10 mouse cellular contexts compared by ENCODE assay signal in genomic region chr8:124950865-124951264, GRCm38 (mm10). TPM values are rescaled to one million over a fixed set of nuclear protein-coding genes. Genes with fewer than 3 reads are reported as not detected.
A peak's percentile ranks its signal among the peaks of the same experiment; 100 is the strongest.
DNase-seq lines count a peak whose midpoint lies in the region; ATAC-seq and TF ChIP-seq lines count a peak whose summit lies in the region.
"Had no signal": no experiment of that assay in that cellular context is flagged by ENCODE, and none has a peak within 500 bp of the region (broad histone marks: within the 10 kb centered on the region; RNA-seq: fewer than 3 reads in every experiment).

No protein-coding gene starts in this region.

- H3K79me2 ChIP-seq in MEL (ENCODE audit: control insufficient read depth, insufficient read depth, low read length, poor library complexity), result peaks cover 28% of the 10 kb centered on the region

- H3K4me2 ChIP-seq in hindbrain, embryonic 12.5 days (replicated peaks), result peak overlapping the region; percentile 69
- H3K4me2 ChIP-seq in liver, postnatal 0 days (ENCODE audit: low read depth, low read length), result peak overlapping the region; percentile 95; the same call in 1 of the 2 replicates

- H3K27ac ChIP-seq in heart, embryonic 10.5 days, result no peak overlapping the region
- H3K27ac ChIP-seq in MEL (ENCODE audit: control insufficient read depth, low read depth, low read length), result peak overlapping the region; percentile 88; the same call in 1 of the 2 replicates
- H3K27ac ChIP-seq in hindbrain, embryonic 12.5 days, result peak overlapping the region; percentile 98; the same call in 1 of the 2 replicates
- H3K27ac ChIP-seq in liver, postnatal 0 days (ENCODE audit: low read depth), result no peak overlapping the region

- DNase-seq in heart, embryonic 10.5 days (ENCODE audit: low spot score), result no peak
- no peak for DNase-seq in heart, adult 11 months
- no peak for DNase-seq in MEL (ENCODE audit: low read depth, low spot score)
- no peak for DNase-seq in liver, postnatal 0 days
- DNase-seq in spleen, postnatal 4 days (ENCODE audit: low spot score in 2 of 2), result no peak
- no peak for DNase-seq in thymus, adult 18-20 months
- no peak for DNase-seq in cerebellum, postnatal 14 days
- DNase-seq: cerebellum, adult 11 months; thymus, postnatal 36 days had no signal

- peak overlapping the region; percentile 82 for H3K9ac ChIP-seq in MEL (ENCODE audit: control insufficient read depth, low read depth, low read length, poor library complexity, severe bottlenecking)
- H3K9ac ChIP-seq in hindbrain, embryonic 12.5 days, result peak overlapping the region; percentile 97; the same call in 1 of the 2 replicates
- no peak overlapping the region for H3K9ac ChIP-seq in liver, postnatal 0 days (replicated peaks)

- H3K9me3 ChIP-seq in heart, embryonic 10.5 days, result no peaks in the 10 kb centered on the region
- no peaks in the 10 kb centered on the region for H3K9me3 ChIP-seq in MEL (replicated peaks; ENCODE audit: insufficient read depth, low read length)
- H3K9me3 ChIP-seq in hindbrain, embryonic 12.5 days (replicated peaks), result no peaks in the 10 kb centered on the region
- H3K9me3 ChIP-seq in liver, postnatal 0 days (ENCODE audit: low read length), result no peaks in the 10 kb centered on the region

- no peak for TF ChIP-seq POLR2A in MEL (IDR thresholded peaks at IDR 0.05; ENCODE audit: control insufficient read depth in 1 of 2, insufficient read depth in 1 of 2, low read depth in 1 of 2, low read length in 2 of 2, poor library complexity in 1 of 2)

- TF ChIP-seq EP300 in MEL (IDR thresholded peaks at IDR 0.05; ENCODE audit: low read depth in 1 of 2, low read length in 2 of 2), result peak; percentile 29 to 45; a peak in 1 of 4 replicates
- no peak for TF ChIP-seq EP300 in liver, postnatal 0 days (IDR thresholded peaks at IDR 0.05; ENCODE audit: low read depth)

- H3K36me3 ChIP-seq in heart, embryonic 10.5 days, result no peaks in the 10 kb centered on the region
- H3K36me3 ChIP-seq in MEL (ENCODE audit: control insufficient read depth in 1 of 2, insufficient read depth in 2 of 2, low read length in 2 of 2), result peaks cover 0 to 14% of the 10 kb centered on the region in 2 experiments; a peak in 2 of 4 replicates
- no peaks in the 10 kb centered on the region for H3K36me3 ChIP-seq in hindbrain, embryonic 12.5 days
- H3K36me3 ChIP-seq in liver, postnatal 0 days (replicated peaks; ENCODE audit: insufficient read depth, low read length), result no peaks in the 10 kb centered on the region

- H3K4me3 ChIP-seq in heart, embryonic 10.5 days, result peak overlapping the region; percentile 96
- H3K4me3 ChIP-seq in MEL (ENCODE audit: control insufficient read depth in 1 of 2, insufficient read depth in 1 of 2, low read depth in 2 of 2, low read length in 2 of 2), result peak overlapping the region; percentile 90 to 100
- H3K4me3 ChIP-seq in hindbrain, embryonic 12.5 days, result peak overlapping the region; percentile 86
- no peak overlapping the region for H3K4me3 ChIP-seq in liver, postnatal 0 days (ENCODE audit: low read depth, low read length)

- no peak for TF ChIP-seq CTCF in MEL (IDR thresholded peaks at IDR 0.05 in 2 of 3, conservative IDR thresholded peaks at IDR 0.05 in 1 of 3; ENCODE audit: control insufficient read depth in 1 of 3, insufficient read depth in 1 of 3, low read depth in 2 of 3, low read length in 3 of 3, poor library complexity in 1 of 3, severe bottlenecking in 1 of 3)
- TF ChIP-seq CTCF in liver, postnatal 0 days (IDR thresholded peaks at IDR 0.05; ENCODE audit: low read depth), result no peak

- WGBS in heart, embryonic 10.5 days, result 74% methylated on average over 2 of the region's 2 CpGs
- 69% methylated on average over 2 of the region's 2 CpGs for WGBS in hindbrain, embryonic 12.5 days
- 45% methylated on average over 2 of the region's 2 CpGs for WGBS in liver, postnatal 0 days (ENCODE audit: insufficient replicate concordance)

- no peaks in the 10 kb centered on the region for H3K27me3 ChIP-seq in heart, embryonic 10.5 days (ENCODE audit: insufficient read depth, poor library complexity, severe bottlenecking)
- H3K27me3 ChIP-seq in MEL (ENCODE audit: control insufficient read depth in 1 of 2, insufficient read depth in 2 of 2, low read length in 2 of 2), result no peaks in the 10 kb centered on the region
- H3K27me3 ChIP-seq in hindbrain, embryonic 12.5 days, result no peaks in the 10 kb centered on the region
- H3K27me3 ChIP-seq in liver, postnatal 0 days (ENCODE audit: insufficient read depth, low read length), result no peaks in the 10 kb centered on the region

- no peak for TF ChIP-seq RAD21 in MEL (IDR thresholded peaks at IDR 0.05; ENCODE audit: low read depth, low read length)

- no peak for ATAC-seq in hindbrain, embryonic 12.5 days (ENCODE audit: low FRiP score)
- no peak for ATAC-seq in liver, postnatal 0 days

- H3K4me1 ChIP-seq in heart, embryonic 10.5 days, result peaks cover 27% of the 10 kb centered on the region
- peaks cover 4 to 21% of the 10 kb centered on the region in 2 experiments for H3K4me1 ChIP-seq in MEL (ENCODE audit: control insufficient read depth in 1 of 2, insufficient read depth in 2 of 2, low read length in 2 of 2)
- H3K4me1 ChIP-seq in hindbrain, embryonic 12.5 days, result peaks cover 30% of the 10 kb centered on the region
- H3K4me1 ChIP-seq in liver, postnatal 0 days (ENCODE audit: insufficient read depth), result peaks cover 28% of the 10 kb centered on the region

TF ChIP-seq in MEL, 35 proteins besides CTCF, POLR2A, EP300 and RAD21 (continues in another document):
- TF ChIP-seq GABPA (IDR thresholded peaks at IDR 0.05; ENCODE audit: low read depth, low read length) (no peak), SIN3A (IDR thresholded peaks at IDR 0.05; ENCODE audit: low read length) (peak; percentile 63; the same call in 1 of the 2 replicates), SMC3 (IDR thresholded peaks at IDR 0.05; ENCODE audit: low read depth, low read length) (no peak), RCOR1 (IDR thresholded peaks at IDR 0.05; ENCODE audit: low read depth, low read length) (no peak), ZMIZ1 (IDR thresholded peaks at IDR 0.05; ENCODE audit: low read depth, low read length) (no peak), NRF1 (IDR thresholded peaks at IDR 0.05; ENCODE audit: insufficient read depth, low read depth, low read length, poor library complexity, severe bottlenecking) (no peak), CHD2 (IDR thresholded peaks at IDR 0.05; ENCODE audit: low read length) (no peak), JUND (IDR thresholded peaks at IDR 0.05; ENCODE audit: low read depth, low read length) (no peak), GATA1 (IDR thresholded peaks at IDR 0.05; ENCODE audit: low read depth, low read length) (no peak), MAX (IDR thresholded peaks at IDR 0.05; ENCODE audit: low read length) (no peak), POLR2AphosphoS2 (IDR thresholded peaks at IDR 0.05; ENCODE audit: low read length) (no peak), NELFE (IDR thresholded peaks at IDR 0.05; ENCODE audit: low read depth, low read length) (no peak), ELF1 (IDR thresholded peaks at IDR 0.05; ENCODE audit: low read depth, low read length) (peak; percentile 37; the same call in 1 of the 2 replicates), BHLHE40 (IDR thresholded peaks at IDR 0.05; ENCODE audit: borderline replicate concordance, low read depth, low read length) (no peak), MYB (IDR thresholded peaks at IDR 0.05; ENCODE audit: low read depth, low read length) (no peak), USF2 (IDR thresholded peaks at IDR 0.05; ENCODE audit: borderline replicate concordance in 1 of 2, insufficient read depth in 1 of 2, low read depth in 1 of 2, low read length in 2 of 2) (no peak), MXI1 (IDR thresholded peaks at IDR 0.05; ENCODE audit: low read depth, low read length) (no peak), MAZ (IDR thresholded peaks at IDR 0.05; ENCODE audit: low read depth, low read length) (peak; percentile 51; the same call in 1 of the 2 replicates), HCFC1 (IDR thresholded peaks at IDR 0.05; ENCODE audit: low read depth, low read length) (0 out of 2 replicates have a peak, but pooled peaks have one; percentile 35), ZNF384 (IDR thresholded peaks at IDR 0.05; ENCODE audit: low read depth, low read length) (peak; percentile 96), POLR2AphosphoS5 (IDR thresholded peaks at IDR 0.05; ENCODE audit: borderline replicate concordance, low read depth, low read length) (no peak), TAL1 (IDR thresholded peaks at IDR 0.05; ENCODE audit: low read length) (no peak), ZC3H11A (IDR thresholded peaks at IDR 0.05; ENCODE audit: low read depth, low read length) (0 out of 2 replicates have a peak, but pooled peaks have one; percentile 10), E2F4 (IDR thresholded peaks at IDR 0.05; ENCODE audit: borderline replicate concordance, low read depth, low read length) (no peak), TBP (IDR thresholded peaks at IDR 0.05; ENCODE audit: low read depth, low read length) (no peak)

RNA-seq across cellular contexts. Expression of gene Egln1, which starts 1.7 kb away (rescaled TPM):
- 13.2 and 17.0 TPM in 2 replicates for polyA plus RNA-seq in heart, embryonic 10.5 days (2016; fragmentation: Nextera tagmentation; extraction: Ambion mirVana)
- total RNA-seq in MEL (2012; rRNA removed), result 42.9 and 47.1 TPM in 2 replicates
- 10 to 100 TPM in 1 of 2 experiments, not detected in 1; 55.0 TPM for polyA plus RNA-seq in MEL (2012; ENCODE audit: insufficient read depth in 1 of 2, insufficient read length in 2 of 2, low read depth in 1 of 2, low replicate concordance in 2 of 2, missing spikeins in 1 of 2)
- 17.3 and 17.5 TPM in 2 replicates for polyA plus RNA-seq in hindbrain, embryonic 12.5 days (2016; fragmentation: Nextera tagmentation; extraction: Ambion mirVana)
- 3.2 and 3.3 TPM in 2 replicates for polyA plus RNA-seq in liver, postnatal 0 days (2015; fragmentation: Nextera tagmentation; extraction: Ambion mirVana)

RNA-seq across cellular contexts. Expression of gene Sprtn, which starts 53.2 kb away (rescaled TPM):
- 9.5 and 9.7 TPM in 2 replicates for polyA plus RNA-seq in heart, embryonic 10.5 days (2016; fragmentation: Nextera tagmentation; extraction: Ambion mirVana)
- total RNA-seq in MEL (2012; rRNA removed), result 23.2 and 27.2 TPM in 2 replicates
- 10 to 100 TPM in 1 of 2 experiments, not detected in 1; 31.8 TPM for polyA plus RNA-seq in MEL (2012; ENCODE audit: insufficient read depth in 1 of 2, insufficient read length in 2 of 2, low read depth in 1 of 2, low replicate concordance in 2 of 2, missing spikeins in 1 of 2)
- 15.2 and 17.0 TPM in 2 replicates for polyA plus RNA-seq in hindbrain, embryonic 12.5 days (2016; fragmentation: Nextera tagmentation; extraction: Ambion mirVana)
- 3.7 and 4.0 TPM in 2 replicates for polyA plus RNA-seq in liver, postnatal 0 days (2015; fragmentation: Nextera tagmentation; extraction: Ambion mirVana)

RNA-seq across cellular contexts. Expression of gene Exoc8, which starts 53.4 kb away (rescaled TPM):
- 7.8 and 8.0 TPM in 2 replicates for polyA plus RNA-seq in heart, embryonic 10.5 days (2016; fragmentation: Nextera tagmentation; extraction: Ambion mirVana)
- total RNA-seq in MEL (2012; rRNA removed), result 14.4 and 16.9 TPM in 2 replicates
- 1 to 10 TPM in 1 of 2 experiments, not detected in 1; 9.5 TPM for polyA plus RNA-seq in MEL (2012; ENCODE audit: insufficient read depth in 1 of 2, insufficient read length in 2 of 2, low read depth in 1 of 2, low replicate concordance in 2 of 2, missing spikeins in 1 of 2)
- polyA plus RNA-seq in hindbrain, embryonic 12.5 days (2016; fragmentation: Nextera tagmentation; extraction: Ambion mirVana), result 17.2 and 18.8 TPM in 2 replicates
- polyA plus RNA-seq in liver, postnatal 0 days (2015; fragmentation: Nextera tagmentation; extraction: Ambion mirVana), result 2.7 and 2.8 TPM in 2 replicates

Comparison
In these comparisons a context has a peak if more than half of its experiments do, and no peak if none do; other contexts are left out.
1. H3K27ac ChIP-seq: peak in MEL (single experiment) and hindbrain, embryonic 12.5 days (single experiment); none in heart, embryonic 10.5 days (single experiment) and liver, postnatal 0 days (single experiment).